Mouse (Mus musculus) adrenal gland, adult 8-10 months (tissue): ENCODE results near the gene Rnf183. TPM values are rescaled to one million over a fixed set of nuclear protein-coding genes. Genes with fewer than 3 reads are reported as not detected.
A peak's percentile ranks its signal among the peaks of the same experiment; 100 is the strongest.

Experiments used
- DNase-seq: peaks from one replicate; pipeline ENCODE4 v3.0.0; 2022
- total RNA-seq, 4 experiments: library from RNA; stranded (reverse); gene quantifications; 2 replicates each; pipeline ENCODE4 v1.2.4; 2022

Rnf183 gene
- total RNA-seq, 4 experiments from 2014 or later, result 0.21 to 2.4 (median 1.2) TPM; not detected in 1

DNA sequence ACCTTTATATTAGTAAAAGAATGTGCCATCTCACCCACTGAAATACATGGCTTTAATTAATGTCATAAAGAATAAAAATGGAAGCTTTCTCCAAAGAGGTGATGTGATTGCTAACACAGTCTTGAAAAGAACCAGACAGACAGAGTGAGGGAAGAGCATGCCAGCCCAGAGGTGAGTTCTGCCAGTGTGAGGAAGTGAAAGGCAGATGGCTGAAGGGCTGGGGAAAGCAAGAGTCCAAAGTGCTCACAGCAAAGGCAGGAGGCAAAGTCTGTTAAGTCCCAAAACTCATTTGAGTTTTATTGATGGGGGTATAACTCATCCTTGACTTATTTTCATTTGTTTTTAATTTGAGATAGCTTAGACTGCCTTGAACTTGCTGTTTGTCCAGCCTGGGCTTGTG is 4.4 kb downstream of the Rnf183 start:
- no peak for DNase-seq

DNA sequence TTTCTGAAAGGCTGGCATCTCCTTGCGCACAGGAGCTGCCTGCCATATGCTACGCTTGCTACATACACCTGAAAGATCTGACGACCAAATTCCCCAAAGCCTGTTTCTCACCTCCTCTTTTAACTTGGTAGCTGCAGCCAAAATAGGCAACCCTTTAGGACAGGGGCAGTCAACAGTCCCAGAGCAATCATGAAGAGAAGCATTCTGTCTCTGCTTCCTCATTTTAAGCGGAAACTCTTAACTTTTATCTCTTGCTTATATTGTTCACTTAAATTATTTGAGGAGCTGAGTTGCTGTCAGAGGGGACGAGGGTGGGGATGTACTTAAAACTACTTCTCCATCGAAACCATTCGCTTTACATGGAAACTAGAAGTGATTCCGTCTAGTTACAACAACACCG is 5.4 kb downstream of the Rnf183 start:
- DNase-seq, result no peak

DNA sequence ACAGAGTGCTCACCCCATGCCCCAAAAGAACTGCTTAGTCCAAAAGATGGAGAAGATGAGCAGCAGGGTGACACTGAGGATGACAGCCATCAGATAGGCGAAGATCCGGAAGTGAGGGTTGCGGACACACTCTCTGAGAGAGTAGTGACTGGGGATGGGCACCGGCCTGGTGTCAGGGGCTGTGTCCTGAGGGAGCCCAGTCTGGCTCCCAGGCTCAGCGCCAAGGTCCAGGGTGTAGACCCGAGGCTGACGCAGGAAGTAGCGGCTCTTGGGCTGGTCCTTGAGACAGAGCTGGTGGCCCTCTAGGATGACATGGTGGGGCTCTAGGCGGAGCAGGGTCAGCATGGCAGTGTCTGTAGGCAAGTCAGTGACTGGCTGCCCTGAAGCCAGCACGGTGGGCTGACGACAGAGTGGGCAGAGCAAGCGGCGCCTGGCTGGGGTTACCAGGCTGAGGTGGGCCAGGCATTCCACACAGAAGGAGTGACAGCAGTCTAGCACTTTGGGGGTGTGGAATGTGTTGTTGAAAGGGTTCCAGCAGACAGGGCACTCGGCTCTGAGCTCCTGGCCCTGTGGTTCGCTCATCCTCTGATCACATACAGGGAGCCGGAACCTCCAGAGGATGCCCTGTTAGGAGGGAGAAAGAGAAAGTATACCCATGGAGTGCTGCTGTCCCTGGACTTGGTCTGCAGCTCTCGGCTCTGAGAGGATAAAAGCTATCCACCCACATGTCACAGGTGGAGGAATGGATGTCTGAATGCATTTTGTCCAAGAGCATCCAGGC is 6.9 kb downstream of the Rnf183 start:
- DNase-seq, result no peak

DNA sequence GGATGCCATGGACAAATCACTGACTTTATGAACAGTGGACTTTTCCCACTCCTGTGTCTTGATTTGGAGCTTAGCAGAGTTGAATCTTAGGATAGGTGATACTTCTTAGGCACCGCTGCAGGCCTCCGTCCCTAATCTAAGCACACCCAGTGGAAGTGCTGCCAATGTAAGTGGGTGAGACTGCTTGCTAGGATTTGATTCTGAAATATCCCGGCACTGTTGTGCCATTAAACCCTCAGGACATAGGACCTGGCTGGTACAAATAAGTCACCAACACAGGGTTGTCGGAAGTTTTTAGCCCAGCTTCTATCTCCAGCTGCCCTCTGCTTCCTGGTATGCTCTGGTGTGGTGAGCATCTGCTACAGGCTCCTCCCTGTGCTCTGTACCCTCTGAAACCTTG is 9.2 kb downstream of the Rnf183 start:
- DNase-seq, result no peak

DNA sequence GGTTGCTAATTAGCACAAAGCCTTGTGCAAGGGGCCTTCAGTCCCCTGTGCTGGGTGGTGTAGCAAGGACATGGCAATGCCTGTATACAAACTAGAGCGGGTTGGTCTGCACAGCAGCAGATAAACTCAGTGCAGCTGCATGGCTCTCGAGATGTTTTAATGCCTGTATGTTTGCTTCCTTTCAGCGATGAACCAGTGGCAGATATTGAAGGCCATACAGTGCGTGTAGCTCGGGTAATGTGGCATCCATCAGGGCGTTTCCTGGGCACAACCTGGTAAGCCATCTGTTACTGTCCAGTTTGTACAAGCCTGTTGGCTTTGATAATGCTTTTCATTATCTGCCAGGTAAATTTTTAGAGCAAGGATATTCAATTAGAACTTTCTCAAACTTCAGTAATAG is 16.0 kb downstream of the Rnf183 start:
- no peak for DNase-seq

DNA sequence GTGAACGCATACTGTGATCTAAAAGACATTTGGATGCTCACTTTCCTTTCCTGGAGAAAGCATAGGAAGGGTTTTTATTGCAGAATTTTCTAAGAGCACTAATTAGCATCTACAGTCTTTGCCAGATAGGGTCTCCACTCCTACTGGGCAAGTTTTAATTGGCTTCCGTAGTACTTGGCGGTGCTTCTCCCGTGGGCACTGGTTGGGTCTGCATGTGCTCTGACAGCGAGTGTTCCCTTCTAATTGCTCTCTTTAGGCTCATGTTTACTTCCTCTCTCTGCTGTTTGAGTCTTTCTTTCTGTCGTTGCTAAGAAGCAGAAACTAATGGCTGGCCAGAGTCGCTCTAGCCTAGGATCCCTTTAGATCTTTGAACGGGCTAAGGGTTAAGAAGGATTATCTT is 16.6 kb downstream of the Rnf183 start:
- no peak for DNase-seq

DNA sequence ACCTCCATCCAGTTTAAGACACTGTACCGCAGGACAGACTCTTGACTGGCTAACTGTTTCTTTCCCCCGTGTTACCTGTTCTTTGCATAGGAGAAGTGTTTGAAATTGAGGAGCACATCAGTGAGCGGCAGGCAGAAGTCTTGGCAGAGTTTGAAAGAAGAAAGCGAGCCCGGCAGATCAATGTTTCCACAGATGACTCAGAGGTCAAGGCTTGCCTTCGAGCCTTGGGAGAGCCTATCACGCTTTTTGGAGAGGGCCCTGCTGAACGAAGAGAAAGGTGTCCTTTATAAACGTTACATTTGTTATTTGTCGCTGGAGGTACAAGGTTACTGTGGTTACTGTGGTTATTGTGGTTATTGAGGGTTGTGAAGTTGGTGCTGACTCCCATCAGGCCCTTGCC is 23.4 kb downstream of the Rnf183 start:
- peak; percentile 80 for DNase-seq

DNA sequence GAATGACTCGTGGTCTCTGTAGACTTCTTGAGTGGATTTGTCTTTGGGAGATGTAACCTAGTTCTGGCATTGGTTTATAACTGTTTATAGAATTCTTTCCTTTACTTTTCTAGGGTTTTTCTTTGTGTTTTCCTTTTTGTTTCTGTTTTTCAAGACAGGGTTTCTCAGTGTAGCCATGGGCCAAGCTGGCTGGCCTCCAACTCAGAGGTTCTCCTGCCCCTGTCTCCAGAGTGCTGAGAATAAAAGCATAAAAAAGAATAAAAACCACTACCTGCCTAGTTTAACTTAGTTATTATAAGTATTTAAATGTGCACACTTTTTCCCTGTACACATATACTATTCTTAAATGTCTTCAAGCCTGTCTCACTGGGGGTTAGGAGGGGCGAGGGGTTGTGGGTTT is 24.7 kb downstream of the Rnf183 start:
- DNase-seq, result no peak

DNA sequence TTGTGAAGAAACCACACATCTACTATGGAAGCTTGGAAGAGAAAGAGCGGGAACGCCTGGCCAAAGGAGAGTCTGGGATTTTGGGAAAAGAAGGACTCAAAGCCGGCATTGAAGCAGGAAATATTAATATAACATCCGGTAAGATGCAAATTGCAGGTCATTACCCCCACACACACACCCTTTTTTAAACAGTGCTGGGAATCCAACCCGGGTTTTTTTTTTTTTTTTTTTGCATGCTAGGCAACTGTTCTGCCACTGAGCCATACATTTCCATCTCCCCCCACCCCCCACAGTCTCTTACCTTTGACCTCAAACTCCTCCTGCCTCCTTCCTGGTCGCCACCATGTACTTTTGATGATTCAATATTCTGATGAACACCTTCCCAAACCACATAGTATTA is 25.4 kb downstream of the Rnf183 start:
- no peak for DNase-seq

DNA sequence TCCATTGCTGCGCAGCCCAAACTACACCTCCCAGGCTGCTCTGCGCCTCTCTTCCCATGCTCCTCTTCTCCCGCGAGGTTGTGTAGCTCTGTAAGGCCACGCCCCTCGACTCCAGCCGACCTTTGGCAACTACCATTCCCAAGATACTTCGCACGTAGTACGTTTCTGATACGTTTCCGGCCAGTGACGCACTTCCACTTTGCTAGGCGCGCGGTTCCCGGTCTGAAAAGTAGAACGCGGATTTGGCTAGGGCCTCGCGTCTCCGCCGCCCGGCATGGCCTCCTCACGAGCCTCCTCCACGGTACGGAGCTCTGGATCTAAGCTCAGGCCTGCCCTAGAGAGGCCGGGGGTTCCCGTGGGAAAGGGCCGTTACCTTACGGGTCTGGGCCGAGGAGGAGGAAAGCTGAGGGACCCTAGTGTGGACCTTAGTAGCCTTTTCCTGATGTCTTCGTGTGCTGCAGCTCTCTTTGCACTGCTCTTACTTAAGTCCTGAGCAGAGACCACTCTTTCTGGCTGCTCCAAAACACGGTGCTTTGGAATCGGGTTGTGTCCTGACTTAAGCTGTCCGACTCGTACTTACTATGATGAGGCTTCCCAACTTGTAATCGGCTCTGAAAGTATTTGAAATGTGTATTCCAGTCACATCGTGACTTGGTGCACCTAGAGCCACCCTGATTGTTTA is 26.3 kb downstream of the Rnf183 start, which contains the start of the genes Cdc26 and Prpf4:
Gene Cdc26, minus strand, starts transcription at position 42 of the 682 bp plus-strand sequence.
Gene Prpf4, plus strand, starts transcription at position 197 of the 682 bp plus-strand sequence.
- peak; percentile 99 for DNase-seq

DNA sequence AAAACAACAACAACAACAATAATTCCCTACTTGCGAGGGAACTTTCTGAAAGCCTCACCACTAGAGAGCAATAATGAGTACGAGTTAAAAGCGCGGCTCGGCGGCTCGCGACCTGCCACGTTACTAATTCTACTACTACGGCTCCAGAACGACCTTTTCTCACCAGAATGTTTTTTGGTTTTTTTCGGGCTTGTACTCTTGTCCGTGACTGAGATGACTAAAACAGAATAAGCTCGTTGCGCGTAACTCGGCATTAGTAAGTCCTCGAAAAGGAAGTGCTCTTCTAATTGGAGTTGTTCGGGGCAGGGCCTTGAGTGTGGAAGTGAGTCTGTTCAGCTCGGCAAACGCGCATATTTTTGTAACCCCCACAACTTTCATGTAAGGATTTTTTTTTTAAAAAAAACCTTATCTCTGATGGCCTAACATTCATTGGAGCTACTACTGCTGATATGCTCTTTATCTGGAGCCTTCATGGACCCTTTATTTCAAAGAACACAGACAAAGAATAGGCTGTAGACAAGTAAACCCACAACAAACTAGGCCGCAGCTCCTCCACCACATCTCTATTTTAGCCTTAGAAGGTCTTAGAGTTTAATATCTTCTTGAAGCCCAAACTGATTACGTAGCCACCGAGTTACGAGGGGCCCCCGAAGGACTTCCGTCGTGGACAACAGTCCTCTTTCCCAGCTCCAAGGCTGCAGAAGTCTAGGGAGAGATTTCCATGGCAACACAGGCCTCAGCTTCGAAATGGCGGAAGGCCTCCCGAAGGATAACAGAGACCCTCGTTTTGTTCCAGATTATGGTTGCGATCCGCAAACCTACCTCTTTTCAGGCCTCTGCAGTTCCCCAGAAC is 27.1 kb downstream of the Rnf183 start:
- peak; percentile 42 for DNase-seq

DNA sequence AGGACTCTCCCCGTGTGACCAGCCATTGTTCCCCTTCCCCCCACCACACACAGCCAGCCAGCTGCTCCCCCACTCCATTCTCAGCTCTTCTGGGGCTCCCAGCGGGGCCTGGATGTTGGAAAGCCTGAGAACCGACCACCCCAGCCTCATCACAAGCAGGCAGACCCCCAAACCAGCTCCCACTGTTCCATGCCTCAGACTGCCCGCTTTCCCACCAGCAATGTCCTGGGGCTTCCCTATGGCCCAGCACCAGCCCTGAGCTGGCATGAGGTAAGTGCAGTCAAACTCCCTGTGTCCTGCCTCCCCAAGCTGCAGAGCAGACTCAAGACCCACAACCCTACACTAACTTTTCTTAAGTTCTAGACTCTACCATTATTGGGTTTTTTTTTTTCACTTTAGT is 28.9 kb downstream of the Rnf183 start:
- DNase-seq, result no peak

DNA sequence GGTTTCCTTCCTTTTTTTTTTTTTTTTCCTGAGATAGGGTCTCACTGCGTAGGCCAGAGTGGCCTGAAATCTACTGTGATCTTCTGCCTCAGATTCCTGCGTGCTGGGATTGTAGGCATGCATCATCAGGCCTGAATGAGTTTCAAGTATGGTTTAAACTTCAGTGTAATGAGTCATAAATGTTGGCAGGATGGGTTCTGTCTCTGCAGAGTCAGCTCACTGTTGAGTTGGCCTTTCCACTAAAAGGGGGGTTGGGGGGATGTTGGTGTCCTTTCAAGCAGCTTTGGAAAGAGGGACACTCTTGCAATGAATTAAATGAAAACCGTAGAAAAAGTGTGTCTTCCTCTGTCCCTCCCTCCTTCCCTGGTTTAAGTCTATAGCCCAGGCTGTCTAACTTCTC is 36.1 kb downstream of the Rnf183 start:
- DNase-seq, result peak; percentile 40

DNA sequence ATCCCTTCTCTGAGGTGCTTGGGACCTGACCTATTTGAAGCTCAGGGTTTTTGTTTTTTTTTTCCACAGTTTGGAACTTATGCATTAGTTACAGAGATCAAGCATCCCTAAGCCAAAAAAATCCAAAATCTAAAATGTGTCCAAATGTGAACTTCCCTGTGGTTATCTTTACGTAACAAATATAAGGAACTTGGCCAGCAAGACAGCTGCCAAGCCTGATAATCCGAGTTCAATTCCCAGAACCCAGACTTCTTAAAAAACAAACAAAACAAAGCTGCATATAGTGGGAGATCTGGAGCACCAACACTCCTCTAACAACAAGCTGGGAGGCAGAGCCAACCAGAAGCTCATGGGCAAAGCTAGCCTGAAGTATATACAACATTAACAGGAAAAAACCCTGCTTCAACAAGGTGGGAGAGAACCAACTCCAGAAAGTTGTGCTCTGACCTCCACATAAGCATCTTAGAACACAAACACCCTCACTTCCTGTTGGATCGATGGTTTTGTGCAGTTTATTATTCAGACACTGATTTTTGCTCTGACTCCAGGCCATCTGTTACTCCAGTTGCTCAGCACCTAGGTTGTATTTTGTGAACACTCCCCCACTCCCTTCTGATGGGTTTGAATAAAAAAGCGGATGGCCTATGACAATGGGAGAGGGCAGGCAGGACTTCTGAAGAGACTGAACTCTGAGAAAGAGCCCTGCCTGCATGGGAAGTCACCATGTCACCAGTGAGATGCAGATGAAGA is 37.3 kb downstream of the Rnf183 start:
- DNase-seq, result no peak

DNA sequence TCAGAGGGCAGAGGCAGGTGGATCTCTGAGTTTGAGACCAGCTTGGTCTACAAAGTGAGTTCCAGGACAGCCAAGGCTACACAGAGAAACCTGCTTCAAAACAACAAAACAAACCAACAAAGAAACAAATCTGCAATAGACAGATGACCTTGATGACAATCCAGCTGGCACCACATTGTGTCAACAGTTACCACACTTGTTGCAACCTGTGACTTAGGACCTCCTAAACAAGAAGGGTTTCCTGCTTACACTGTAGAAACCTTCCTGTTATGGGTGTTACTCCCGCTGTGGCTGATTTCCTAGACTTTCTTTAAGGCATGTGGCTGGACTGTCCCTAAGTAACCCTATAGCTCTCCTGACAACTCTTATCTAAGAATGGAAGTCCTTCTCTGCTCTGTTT is 39.2 kb downstream of the Rnf183 start:
- DNase-seq, result peak; percentile 35

DNA sequence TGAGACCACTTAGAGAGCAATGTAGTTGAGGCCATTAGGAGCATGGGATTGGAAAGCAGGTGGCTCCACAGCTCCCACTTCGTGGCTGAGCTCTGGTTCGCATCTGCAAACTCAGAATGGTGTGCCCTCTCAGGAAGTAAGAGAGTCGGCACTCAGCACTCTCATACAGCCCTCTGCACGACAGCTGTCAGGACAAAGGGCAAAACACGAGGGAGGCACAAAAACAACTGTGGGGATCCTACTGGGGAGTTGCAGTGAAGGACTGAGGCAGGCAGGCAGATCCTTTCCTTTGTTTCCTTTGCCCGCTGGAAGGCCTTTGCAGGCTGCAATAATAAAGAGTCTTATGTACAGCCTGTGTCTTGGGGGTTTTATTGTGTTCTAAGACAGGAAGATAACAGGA is 41.6 kb downstream of the Rnf183 start:
- DNase-seq, result no peak

DNA sequence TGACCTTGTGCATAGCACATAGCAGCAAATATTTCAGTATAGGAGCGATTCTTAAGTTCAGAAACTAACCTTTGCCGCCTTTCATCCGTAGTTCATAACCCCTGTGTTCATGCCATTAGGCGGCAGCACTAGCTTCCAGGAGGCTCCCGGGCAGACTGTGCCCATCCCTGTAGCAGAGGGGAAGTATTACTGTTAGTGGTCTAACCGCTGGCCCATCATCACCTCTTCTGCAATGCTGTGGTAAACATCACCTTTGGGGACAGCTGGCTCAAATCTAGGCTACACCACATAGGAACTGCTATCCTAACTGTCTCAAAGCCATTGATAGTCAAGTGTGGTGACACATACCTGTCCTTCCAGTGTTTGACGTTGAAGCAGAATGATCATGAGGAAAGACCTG is 43.2 kb downstream of the Rnf183 start:
- no peak for DNase-seq

DNA sequence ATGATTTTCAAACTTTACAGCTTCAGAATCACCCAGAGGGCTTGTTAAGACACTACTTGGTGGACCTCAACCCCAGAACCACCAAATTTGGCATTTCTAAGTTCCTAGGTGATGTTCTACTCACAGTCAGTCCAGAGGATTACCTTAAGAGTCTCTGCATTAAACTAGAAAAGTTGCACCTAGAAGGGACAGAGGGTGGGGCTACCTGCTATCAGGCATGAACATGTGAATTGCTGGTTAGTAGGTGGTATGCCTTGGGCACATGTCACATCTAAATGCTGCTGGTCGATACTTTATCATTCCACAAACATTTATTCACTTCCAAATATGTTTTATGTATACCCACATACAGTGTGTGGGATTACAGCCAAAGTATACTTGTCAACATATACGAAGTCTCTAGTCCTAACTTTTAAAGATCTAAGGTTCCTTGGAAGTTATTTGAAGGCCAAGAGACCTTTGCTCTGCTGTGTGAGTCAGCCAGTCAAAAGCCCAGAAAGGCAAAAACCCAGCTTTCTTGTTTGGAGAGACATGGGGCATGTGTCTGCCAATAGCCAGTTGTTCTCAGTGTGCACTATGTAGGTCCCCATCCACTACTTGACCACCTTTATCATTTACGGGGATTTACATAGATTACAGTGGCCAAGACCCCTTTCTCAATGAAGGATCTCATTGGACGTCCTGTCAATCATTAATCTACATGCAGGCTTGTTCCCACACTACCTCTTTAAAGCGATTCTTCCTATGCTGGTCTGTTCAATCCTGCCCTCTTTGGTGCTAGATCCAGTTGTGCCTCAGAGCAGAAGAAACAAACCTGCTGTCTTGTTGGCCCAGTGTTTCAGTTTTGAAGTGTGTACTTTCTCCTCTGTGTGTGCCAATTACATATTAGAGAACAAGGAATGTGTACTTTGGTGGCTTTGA is 45.2 kb downstream of the Rnf183 start:
- no peak for DNase-seq

DNA sequence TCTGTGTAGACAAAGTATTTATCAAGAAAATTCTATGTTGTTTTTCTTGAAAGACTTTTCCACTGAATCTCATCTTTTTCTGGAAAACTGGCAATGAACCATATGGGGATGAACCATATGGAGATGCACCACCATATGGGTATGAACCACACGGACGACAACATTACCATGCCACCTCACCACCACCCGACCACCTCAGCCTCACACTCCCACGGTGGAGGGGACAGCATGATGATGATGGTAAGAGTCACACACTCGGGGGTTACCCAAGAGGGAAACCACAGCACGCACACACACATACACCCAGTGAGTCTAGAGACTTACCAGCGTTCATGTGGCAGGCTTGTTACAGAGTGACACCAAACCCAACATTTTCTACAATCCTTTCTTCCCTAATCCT is 49.6 kb downstream of the Rnf183 start:
- no peak for DNase-seq

DNA sequence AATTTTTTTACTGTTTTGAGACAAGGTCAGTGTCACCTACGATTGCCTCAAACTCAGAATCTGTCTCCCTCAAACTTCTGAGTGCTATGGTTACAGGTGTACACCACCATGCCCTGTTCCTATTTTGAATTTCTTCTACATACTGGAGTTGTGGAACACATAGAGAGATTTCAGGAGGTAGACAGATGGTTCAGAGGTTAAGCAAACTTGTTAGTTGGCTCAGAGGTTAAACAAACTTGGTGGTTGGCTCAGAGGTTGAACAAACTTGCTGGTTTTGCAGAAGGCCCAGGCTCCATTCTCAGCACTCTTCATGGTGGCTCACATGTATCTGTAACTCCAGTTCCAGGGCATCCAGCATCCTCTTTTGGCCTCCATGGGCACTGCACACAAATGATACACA is 50.9 kb downstream of the Rnf183 start:
- no peak for DNase-seq

DNA sequence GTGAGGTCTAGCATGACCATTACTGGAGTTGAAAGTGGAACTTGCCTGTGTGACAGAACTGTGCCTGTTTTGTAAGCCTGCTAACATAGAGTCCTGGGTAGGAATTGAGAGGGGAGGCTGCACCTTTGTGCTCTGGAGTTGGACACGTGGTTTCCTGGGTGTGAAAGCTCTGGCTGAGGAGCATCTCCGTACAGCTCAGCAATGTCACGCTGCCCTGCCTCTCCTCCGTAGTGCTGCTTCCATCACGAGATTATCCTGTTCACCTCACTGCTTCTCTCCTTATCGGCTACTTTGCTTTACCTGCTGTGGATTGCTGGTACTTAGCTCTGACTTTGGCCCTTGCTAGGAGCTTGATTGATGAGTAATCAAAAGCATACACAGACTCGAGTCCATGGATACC is 51.3 kb downstream of the Rnf183 start:
- DNase-seq, result no peak
